Mouse (Mus musculus) spleen, adult 2 months (tissue): ENCODE results near the gene Mms19. TPM values are rescaled to one million over a fixed set of nuclear protein-coding genes. Genes with fewer than 3 reads are reported as not detected.

ENCODE experiments used
- DNase-seq, 2 experiments: peaks; one replicate each; pipeline versions ENCODE4 v3.0.0 to v3.0.0-alpha.2; 2012 to 2021; ENCODE audit warnings: low spot score in 2 of 2, low read depth in 1 of 2
- H3K27ac ChIP-seq: fragments of 200-500 bp; 2 replicates; pipeline ENCODE4 v1.5.1; 2012; ENCODE audit warnings: low read length, inconsistent platforms; ENCODE audit not compliant: insufficient read depth
- H3K27me3 ChIP-seq: fragments of 200-500 bp; 2 replicates; pipeline ENCODE4 v1.6.1; 2012; ENCODE audit warnings: mild to moderate bottlenecking, moderate library complexity, low read length, inconsistent platforms; ENCODE audit not compliant: control insufficient read depth, insufficient read depth
- H3K36me3 ChIP-seq: fragments of 200-500 bp; 2 replicates; pipeline ENCODE4 v1.6.1; 2012; ENCODE audit warnings: mild to moderate bottlenecking, low read length, inconsistent platforms; ENCODE audit not compliant: control insufficient read depth, insufficient read depth
- H3K4me1 ChIP-seq: fragments of 200-500 bp; 2 replicates; pipeline ENCODE4 v1.6.1; 2011; ENCODE audit warnings: inconsistent platforms; ENCODE audit not compliant: control insufficient read depth, insufficient read depth, insufficient read length
- H3K4me3 ChIP-seq: fragments of 200-500 bp; 2 replicates; pipeline ENCODE4 v1.5.1; 2011; ENCODE audit warnings: mild to moderate bottlenecking, inconsistent platforms; ENCODE audit not compliant: insufficient read depth, insufficient read length; ENCODE audit errors: extremely low read depth
- CTCF ChIP-seq: fragments of 200-500 bp; IDR thresholded peaks from 2 replicates; pipeline ENCODE4 v1.5.1; 2011; ENCODE audit warnings: mild to moderate bottlenecking, inconsistent platforms; ENCODE audit not compliant: insufficient read depth, insufficient read length, insufficient replicate concordance; ENCODE audit errors: extremely low read depth
- POLR2A ChIP-seq: fragments of 200-500 bp; IDR thresholded peaks from 2 replicates; pipeline ENCODE4 v1.6.1; 2011; ENCODE audit warnings: low read depth, low read length, inconsistent platforms
- WGBS: fragments of 180-500 bp; shearing (Covaris S2); methylation state at CpG from one replicate; pipeline ENCODE4 v1.1.7; 2018; 5-methylcytosine and 5-hydroxymethylcytosine counted together
- polyA plus RNA-seq: library from polyadenylated mRNA; depleted of rRNA; stranded (reverse); fragments of >200 nt; gene quantifications from 2 replicates; pipeline ENCODE4 v1.2.3, GENCODE M21; 2012

Mms19 gene
- polyA plus RNA-seq, 1 experiment = 64.6 TPM

DNA sequence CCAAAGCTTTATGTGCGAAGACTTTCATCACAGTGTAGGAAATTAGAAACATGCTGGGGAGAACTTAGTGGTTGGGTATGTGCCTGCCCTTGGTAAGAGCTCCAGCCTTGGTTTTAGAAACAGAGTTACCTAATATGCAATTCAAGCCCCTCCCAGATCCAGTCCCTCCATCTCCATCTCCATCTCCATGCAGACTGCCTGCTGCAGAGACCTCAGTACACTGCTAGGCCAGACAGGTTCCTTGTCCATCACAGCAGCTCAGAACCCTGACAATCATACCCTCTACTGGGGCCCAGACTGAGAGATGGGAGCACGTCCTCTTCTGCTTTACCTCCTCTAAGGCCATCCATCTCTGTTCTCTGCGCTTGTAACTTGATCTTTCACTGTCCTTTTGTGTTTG lies 27.6 kb upstream of the Mms19 start:
- Histone ChIP-seq H3K27ac (no peak overlapping the region), H3K36me3 (no peaks in the 10 kb centered on the region), H3K4me1 (peaks cover 8% of the 10 kb centered on the region; the same call in 1 of the 2 replicates), H3K27me3 (no peaks in the 10 kb centered on the region), H3K4me3 (no peak overlapping the region)
- WGBS = 81% methylated on average over 3 of the region's 3 CpGs
- DNase-seq = no peak
- TF ChIP-seq POLR2A (no peak), CTCF (no peak)

- no peaks in the 10 kb centered on the region for H3K36me3 ChIP-seq
- 86% methylated on average over 8 of the region's 8 CpGs for WGBS
- no peak overlapping the region for H3K27ac ChIP-seq
- H3K27me3 ChIP-seq = no peaks in the 10 kb centered on the region
- DNase-seq = no peak
- H3K4me1 ChIP-seq = peaks cover 8% of the 10 kb centered on the region; the same call in 1 of the 2 replicates
- no peak overlapping the region for H3K4me3 ChIP-seq
- TF ChIP-seq CTCF (no peak), POLR2A (no peak)
Observed at GRCm38 (mm10) chr19:42006568-42006967, 25.6 kb upstream of the Mms19 start.

- H3K4me1 ChIP-seq = peaks cover 8% of the 10 kb centered on the region; the same call in 1 of the 2 replicates
- TF ChIP-seq CTCF = no peak
- no peak for DNase-seq
- H3K36me3 ChIP-seq = no peaks in the 10 kb centered on the region
- no peak overlapping the region for H3K4me3 ChIP-seq
- 9% methylated on average over 3 of the region's 3 CpGs for WGBS
- H3K27me3 ChIP-seq = no peaks in the 10 kb centered on the region
- no peak overlapping the region for H3K27ac ChIP-seq
Observed at GRCm38 (mm10) chr19:42005616-42006015, 24.7 kb upstream of the Mms19 start.

- Histone ChIP-seq H3K4me1 (peaks cover 8% of the 10 kb centered on the region; the same call in 1 of the 2 replicates), H3K36me3 (no peaks in the 10 kb centered on the region), H3K4me3 (no peak overlapping the region), H3K27ac (no peak overlapping the region), H3K27me3 (no peaks in the 10 kb centered on the region)
- TF ChIP-seq CTCF = no peak
- no peak for TF ChIP-seq POLR2A
- no peak for DNase-seq
- 75% methylated on average over 6 of the region's 6 CpGs for WGBS
Observed at GRCm38 (mm10) chr19:42004258-42004657, 23.3 kb upstream of the Mms19 start.

DNA sequence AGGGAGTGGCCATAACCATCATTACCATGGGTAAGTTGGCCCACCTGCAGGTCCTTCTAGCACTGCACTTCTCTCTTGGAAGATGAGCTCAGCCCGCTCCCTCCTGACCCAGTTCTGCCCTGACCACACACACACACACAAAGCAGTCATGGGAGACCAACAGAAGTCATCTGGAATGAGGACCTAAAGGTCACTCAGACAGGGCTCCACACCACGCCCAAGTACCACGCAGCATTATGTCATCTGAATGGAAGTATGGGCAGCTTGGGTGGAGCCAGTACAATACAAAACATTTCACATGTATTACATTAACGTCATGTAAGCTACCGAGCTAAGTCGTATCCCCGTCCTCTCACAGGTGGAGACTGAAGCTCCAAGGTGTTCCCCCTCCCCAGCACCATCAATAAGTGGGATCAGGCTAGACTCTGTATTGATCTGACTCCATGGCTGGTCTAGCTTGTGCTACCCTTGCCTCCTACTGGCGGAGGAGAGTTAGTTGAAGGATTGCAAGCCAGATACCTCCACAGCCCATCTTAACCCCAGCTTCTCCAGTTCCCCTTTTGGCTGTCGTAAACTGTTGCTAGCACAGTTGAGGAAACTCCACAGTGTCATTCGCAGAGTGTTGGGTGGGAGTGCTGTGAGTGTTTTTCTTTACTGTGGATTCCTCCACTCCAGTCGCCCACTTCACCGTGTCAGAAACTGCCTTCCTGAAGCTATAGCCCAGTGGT lies 20.5 kb upstream of the Mms19 start:
- H3K4me3 ChIP-seq = no peak overlapping the region
- TF ChIP-seq POLR2A (no peak), CTCF (no peak)
- H3K27me3 ChIP-seq = no peaks in the 10 kb centered on the region
- H3K27ac ChIP-seq = no peak overlapping the region
- H3K4me1 ChIP-seq = peaks cover 6% of the 10 kb centered on the region; the same call in 1 of the 2 replicates
- no peaks in the 10 kb centered on the region for H3K36me3 ChIP-seq
- DNase-seq = no peak
- WGBS = 76% methylated on average over 12 of the region's 12 CpGs

DNA sequence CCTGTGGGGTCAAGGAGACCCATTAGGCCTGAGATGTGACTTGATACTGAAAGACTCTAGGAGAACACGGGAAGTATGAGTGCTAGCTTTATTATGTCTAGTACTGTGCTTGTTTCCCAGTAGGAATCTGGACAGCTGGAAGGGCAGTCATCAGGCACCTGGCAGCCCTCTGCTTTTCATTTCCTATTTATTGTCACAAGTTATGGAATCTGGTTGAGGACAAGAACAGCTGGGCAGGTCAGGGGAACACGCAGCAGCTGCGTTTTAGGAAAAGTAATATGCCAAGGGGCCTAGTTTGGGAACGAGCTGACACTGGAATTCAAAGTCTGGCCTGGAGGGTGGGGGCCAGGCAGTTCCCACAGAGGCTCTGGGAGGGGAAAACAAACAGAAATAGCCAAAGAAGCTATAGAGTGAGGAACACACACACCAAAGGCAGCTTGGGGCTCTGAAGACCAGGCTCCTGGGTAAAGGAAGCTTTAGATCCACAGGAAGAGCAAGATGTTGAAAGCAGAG lies 19.5 kb upstream of the Mms19 start:
- Histone ChIP-seq H3K4me3 (no peak overlapping the region), H3K36me3 (no peaks in the 10 kb centered on the region), H3K27me3 (no peaks in the 10 kb centered on the region), H3K4me1 (peaks cover 2% of the 10 kb centered on the region; the same call in 1 of the 2 replicates), H3K27ac (no peak overlapping the region)
- DNase-seq = no peak
- no peak for TF ChIP-seq POLR2A
- no peak for TF ChIP-seq CTCF
- WGBS = 82% methylated on average over 4 of the region's 4 CpGs
